Mouse (Mus musculus) bone marrow macrophage, adult 2 months (primary cell): ENCODE measurements at regions not wholly inside any gene's neighbourhood (a gene's known extent, or its start where the extent isn't known, plus 50 kb on each side); places are given as distances from the start of the nearest gene placed in this dataset.

Experiments used
- CTCF ChIP-seq: IDR thresholded peaks from 2 replicates; pipeline ENCODE4 v1.5.1; 2012; ENCODE audit warnings: low read depth, mild to moderate bottlenecking, low read length, moderate library complexity
- POLR2A ChIP-seq: IDR thresholded peaks from 2 replicates; pipeline ENCODE4 v1.6.1; 2012; ENCODE audit warnings: mild to moderate bottlenecking, low read depth, low read length, borderline replicate concordance

GRCm38 (mm10) chrX:77307374-77307773 is 203.4 kb upstream of the Tbl1x start:
- TF ChIP-seq POLR2A (no peak), CTCF (no peak)
